Mouse (Mus musculus): ENCODE data around the gene Frmd4a.
"Not testable (repeated sequence)": the region's sequence is repeated elsewhere in the genome, so short reads cannot be mapped to it uniquely, and the experiment has no call there.

Gene Frmd4a

DNA sequence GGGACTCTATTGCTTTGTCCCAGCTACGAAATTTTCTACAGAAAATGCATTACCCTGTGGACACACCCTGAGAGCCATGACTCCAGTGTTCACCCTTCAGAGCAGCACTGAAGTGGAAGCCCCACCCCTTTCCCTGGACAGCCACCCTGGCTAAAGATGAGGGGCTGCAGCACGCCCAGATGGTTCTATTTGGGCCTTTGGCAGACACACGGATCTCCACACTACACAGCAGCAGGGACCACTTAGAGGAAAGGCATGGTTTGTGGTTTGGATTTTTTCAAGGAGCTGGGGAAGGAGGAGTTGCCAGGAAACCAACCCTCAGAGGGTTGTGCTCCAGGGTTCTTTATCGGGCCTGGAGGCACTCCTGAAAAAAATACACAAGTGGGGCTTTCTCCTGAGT is 539.9 kb downstream of the Frmd4a start:
- DNase-seq (ENCODE audit: low spot score): no peak

DNA sequence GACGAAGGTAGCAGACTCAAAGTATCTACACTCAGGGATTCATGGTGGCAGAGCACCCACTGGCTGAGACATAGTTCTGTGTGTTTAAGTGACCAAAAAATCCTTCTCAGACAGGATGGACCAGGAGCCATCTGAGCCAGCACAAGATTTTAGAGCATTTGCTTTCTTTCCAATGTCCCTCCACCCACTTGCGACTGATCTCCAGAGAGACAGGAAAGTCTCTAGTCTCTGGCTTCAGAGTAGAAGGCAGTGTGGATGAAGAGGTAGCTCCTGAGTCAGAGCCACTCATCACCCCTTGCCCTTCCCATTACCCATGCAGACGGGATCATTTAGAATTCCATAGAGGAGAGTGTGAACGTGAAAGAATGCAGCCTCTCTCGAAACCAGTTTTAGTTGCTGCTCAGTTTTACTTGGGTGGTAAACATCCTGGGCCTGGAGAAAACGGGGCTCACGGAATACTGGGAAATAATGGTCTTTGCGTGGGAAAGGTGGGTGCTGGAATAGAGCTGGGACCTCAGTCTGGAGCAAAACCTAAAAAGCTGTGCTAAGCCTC is 541.2 kb downstream of the Frmd4a start:
- no peak for DNase-seq (ENCODE audit: low spot score)

DNA sequence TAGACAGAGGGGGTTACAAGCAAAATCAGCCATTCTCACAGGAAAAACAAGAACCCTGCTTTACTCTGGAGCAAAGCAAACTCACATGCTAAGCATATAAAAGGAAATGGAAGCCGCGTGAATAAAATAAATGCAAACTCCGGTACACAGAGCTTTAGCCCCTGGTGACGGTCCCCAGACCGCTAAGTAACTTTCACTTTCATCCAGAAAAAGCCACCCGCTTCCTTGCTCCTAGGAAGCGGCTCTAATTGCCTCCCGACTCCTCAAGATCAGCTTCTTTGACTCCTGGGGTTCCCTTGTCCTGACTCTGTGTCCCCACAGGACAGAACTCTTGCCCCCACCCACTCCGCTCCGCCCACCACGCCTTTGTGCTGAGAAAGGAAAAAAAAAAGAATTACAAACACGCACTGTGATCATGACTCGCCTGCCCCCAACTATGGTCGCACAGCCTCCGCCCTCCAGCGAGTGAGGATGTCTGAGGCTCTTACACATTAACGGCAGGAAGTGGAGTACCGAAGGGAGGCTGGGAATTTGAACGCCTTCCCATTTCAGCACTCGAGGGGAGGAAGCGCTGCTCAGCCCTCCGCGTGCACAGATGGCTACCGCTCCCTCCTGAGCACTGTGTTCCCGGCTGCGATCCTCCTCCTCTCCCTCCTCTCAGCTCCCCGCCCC is 541.8 kb downstream of the Frmd4a start:
- peak; percentile 87 for DNase-seq (ENCODE audit: low spot score)

DNA sequence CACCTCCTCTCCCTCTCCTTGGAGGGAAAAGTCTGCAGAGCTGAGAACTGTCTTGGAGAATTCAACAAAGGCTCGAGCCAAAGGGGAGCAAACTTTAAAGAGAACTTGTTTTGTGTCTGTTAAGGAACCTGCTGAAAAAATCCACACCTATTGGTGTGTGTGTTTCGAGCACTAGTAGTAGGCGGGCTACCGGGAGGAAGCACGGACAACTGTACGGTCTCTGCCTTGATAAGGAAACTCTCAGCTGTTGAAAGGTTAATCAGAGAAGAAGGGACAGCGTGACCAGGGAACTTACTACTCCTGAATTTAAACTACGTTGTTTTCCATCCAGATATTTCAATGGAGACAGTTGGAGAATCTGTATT is 542.3 kb downstream of the Frmd4a start:
- DNase-seq (ENCODE audit: low spot score): no peak

DNA sequence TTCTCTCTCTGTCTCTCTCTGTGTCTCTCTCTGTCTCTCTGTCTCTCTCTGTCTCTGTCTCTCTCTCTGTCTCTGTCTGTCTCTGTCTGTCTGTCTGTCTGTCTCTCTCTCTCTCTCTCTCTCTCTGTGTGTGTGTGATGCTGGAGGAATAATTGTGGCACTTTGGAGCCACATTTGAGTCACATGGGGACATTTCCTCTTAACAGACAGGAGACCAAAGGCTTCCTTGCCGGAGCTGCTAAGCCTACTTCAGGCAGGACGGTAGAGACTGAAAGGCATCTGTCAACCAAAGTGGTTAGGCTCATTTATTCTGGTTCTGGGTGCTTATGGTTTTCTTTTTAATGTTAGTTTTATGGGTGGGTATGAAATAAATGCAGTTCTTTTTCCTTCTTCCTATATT is 543.0 kb downstream of the Frmd4a start:
- not testable (repeated sequence) for DNase-seq (ENCODE audit: low spot score)

DNA sequence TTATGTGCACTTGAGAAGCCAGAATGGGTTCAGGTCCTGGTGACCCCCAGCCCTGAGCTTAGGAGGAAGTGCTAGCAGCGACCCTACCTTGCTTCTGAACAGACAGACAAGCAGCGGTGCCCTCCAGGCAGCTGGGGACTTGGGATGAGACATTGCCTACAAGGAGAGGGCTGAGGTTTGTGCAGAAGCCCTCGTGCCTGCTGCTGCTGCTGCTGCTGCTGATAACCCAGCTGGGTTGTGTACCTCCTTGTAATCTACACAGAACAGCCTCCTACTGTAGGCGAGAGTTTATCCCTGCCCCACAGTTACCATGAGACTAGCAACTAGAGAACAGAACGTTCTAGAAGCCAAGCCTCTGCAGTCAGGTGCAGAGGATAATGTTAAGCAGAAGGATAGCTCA is 543.7 kb downstream of the Frmd4a start:
- DNase-seq (ENCODE audit: low spot score): peak; percentile 53

DNA sequence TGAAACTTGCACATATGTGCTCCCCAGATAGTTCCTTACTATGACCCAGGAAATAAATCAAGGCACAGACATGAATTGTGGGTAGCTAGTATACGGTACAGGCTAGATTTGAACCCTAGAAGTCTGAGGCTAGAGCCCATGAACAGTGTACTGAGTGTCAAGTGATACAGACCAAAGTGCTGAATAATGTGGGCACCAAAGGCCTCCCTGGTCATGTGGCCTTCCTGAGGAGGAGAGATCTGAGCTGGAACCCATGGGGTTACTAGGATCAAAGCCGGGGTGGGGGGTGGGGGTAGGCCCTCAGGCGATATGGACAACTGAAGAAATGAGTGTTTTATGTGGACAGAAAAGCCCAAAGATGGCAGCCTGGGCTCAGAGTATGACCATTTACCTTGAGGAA is 544.9 kb downstream of the Frmd4a start:
- no peak for DNase-seq (ENCODE audit: low spot score)

DNA sequence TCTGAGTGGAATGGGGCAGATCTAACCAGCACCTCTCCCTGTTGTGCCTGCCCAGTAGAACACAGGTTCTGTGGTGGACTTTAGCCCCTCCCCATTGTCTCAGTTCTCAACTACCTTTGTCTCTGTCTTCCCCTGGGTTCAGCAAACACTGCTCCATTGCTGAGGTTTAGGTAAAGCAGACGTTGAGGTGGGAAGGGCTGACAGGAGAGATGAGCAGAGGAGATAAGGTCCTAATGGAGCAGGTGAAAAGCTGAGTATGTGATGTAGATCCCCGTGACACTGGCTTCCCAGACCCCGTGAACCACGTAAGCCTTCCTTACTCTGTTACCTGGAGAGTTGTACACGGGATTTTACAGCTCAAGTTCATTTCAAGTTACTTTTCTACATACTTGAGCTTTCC is 545.3 kb downstream of the Frmd4a start:
- DNase-seq (ENCODE audit: low spot score): peak; percentile 71

DNA sequence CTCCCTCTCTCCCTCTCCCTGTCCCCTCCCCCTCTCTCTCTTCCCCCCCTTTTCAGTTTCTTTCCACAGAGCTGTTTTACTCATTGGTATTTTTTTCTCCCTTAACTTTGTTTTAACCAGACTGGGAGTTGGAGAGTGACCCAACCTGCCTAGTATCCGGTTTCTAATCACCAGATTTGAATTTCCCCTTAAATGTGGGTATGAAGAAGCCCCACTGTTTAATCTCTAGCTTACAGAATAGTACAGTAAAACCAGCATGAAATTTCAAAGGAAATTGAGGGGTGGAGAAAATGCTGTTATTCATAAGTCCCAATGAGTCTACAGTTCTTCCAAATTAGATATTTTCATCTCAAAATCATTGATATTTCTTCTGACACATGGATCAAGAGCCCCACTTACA is 545.8 kb downstream of the Frmd4a start:
- no peak for DNase-seq (ENCODE audit: low spot score)

DNA sequence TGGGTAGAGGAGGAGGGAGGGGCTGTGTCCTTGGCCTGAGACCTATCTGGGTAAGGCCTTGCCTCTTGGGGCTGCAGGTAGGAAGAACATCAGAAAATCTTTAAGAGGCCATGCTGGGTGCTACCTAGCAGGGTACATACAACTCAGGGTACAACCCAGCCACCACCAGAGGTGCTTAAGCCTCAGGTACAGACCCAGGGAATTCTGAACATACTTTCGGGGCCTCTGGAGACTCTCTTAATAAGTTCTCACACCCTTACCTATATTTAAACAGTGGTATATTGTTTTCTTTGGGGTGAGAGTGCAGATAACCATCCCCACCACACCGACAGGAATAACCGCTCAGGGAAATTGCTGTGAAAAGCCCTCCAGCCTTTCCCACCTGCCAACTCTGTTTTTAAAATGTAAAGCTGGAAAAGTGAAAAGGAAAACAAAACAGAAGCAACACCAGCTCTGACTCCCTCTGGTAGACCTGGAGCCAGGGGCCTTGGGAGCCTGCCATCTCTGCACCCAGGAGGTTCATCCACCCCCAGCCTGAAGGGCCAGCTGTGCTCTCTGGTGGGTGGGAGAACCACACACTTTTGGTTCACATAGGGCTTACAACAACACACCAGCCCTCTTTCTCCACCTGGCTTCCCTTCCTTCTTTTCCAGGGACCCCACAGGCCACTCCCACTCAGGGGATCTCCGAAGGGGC is 548.9 kb downstream of the Frmd4a start:
- no peak for DNase-seq (ENCODE audit: low spot score)

DNA sequence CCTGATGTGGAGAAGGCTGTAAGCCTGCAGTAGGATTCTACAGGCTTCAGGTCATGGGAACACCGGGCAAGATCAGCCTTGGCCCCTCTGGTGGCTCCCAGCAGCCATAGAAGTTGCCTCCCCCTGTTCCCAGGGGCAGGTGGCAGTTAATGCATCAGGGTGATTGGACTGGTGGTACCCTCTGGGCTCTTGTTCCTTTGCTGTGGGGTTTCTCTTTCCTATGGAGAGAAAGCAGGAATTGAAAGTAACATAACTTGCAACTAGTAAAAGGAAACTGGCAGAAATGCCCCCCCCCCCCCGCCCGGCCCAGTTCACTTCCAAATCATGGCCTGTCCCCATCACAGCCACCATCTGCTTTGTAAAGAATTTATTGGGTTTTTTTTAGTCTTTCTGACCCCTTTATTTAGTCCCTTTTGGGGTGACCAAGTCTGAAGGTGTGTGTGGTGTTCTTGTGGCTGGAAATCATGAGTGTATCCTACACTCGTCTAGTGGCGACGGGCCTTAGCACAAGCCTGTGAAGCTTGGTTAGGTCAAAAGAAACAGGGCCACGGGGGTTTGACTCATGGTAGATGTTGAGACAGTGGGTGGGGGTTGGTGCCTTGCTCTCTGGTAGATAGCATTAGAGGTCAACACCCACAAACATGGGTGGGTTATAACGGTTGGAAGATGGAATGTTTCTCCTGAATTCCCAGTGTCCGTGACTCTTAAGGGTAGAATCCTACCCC is 549.6 kb downstream of the Frmd4a start:
- no peak for DNase-seq (ENCODE audit: low spot score)

DNA sequence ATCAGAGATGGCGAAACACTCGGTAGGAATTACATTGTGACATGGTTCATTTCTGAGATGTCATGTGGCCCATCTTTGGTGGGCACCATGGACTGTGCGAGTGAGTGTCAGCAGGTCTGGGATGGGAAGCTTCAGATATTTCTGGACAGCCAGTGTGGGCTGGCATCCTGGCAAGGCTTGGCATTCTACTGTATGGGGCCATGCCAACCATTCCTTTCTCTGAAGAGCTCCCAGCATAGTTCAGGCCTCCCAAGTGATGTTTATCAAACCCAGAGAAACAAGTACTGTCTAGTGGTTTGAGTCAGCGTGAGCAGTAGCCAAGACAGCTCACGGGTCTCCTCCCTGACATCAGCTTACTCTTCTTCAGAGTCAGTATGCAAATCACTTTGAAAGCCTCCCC is 551.5 kb downstream of the Frmd4a start:
- DNase-seq (ENCODE audit: low spot score): no peak

DNA sequence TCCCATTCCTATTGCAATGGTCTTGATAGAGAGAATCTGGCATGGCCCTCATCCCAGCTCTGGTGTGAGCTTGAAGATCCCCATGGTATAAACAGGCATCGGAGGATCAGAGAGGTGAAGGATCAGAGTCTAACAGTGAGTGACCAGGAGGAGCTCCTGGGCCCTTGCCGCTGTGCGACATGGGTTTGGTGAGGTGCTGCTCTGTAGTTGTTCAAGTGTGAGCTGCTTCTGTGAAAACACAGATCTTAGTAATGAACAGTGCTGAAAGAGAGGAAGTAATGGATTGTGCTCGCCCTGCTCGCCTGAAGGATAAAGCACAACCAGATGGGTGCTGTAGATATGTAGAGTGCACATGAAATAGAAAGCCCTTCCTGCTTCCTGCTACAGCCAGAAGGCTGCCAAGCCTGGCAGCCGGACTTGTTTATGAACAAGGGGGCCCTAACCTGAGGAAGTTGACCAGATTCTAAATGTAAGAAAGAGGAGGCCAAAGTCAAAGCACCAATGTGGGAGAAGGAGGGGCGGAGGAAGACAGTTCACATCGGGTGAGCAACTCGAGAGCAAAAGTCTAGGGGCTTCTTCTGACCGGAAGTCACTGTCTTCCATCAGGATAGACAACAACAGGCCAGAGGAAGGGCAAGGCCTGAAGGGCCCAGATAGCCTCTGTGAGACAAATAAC is 552.8 kb downstream of the Frmd4a start:
- no peak for DNase-seq (ENCODE audit: low spot score)

DNA sequence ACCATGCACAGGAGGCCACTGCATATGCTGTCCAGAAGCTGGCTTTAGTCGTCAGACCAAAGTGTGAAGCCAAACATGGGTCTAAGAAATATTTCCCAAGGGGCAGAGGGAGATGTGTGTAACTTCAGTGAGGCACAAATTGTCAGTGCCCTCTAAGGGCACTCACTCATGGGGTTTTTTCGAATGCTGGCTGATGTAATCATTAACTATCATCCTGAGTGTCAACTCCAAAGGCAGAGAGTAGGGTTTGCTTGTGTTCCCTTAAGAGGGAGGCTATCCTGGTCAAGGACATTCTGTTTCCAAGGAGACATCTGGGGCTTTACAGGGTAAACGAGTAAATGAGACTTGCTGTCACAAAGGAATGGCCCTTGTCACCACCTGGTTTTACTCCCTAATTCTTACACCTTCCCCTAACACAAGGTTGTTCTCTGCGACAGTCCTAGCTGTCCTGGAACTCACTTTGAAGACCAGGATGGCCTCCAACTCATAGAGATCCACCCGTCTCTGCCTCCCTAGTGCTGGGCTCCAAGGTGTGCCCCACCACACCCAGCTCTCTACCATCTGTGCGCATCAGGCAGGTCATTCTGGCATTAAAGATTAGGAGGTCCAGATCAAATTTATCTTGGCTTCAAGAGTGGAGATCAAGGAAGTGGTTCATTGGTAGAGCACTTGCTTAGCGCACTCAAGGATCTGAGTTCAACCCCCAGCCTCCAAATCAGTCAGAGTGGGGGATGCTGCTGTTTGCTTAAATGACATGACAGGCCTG is 555.2 kb downstream of the Frmd4a start:
- DNase-seq (ENCODE audit: low spot score): no peak

DNA sequence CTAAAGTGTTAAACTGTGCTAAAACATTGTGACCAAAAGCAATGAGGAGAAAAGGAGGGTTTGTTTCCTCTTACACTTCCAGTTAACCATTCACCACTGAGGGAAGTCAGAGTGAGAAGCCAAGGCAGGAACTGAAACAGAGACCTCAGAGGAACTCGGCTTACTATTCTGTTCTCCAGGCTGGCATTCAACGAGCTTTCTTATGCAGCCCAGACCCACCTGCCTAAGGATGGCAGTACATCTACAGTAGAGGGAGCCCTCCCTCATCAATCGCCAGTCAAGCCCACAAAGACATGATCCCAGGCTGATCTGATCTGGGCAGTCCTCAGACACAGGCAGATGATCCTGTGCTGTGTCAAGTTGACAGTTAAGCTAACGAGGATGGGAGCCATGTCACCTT is 555.9 kb downstream of the Frmd4a start:
- DNase-seq (ENCODE audit: low spot score): no peak

DNA sequence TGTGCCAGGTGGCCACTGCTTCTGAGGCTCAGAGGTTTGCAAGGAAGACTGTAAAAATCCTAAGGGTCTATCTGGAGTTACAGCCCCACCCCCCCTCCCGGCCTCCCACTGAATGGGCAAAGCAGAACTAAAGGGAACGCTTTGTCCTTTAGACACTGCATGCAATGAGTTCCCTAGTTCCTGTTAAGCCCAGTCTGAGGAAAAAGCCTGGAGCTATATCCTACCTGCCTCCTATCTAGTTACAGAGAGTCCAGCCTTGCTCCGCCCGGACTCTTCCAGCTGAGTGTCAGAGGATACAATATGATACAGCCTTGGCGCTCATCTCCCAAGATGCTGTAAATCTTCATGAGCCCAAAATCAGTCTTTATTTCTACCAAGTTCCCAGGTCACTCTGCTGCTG is 556.7 kb downstream of the Frmd4a start:
- DNase-seq (ENCODE audit: low spot score): no peak

DNA sequence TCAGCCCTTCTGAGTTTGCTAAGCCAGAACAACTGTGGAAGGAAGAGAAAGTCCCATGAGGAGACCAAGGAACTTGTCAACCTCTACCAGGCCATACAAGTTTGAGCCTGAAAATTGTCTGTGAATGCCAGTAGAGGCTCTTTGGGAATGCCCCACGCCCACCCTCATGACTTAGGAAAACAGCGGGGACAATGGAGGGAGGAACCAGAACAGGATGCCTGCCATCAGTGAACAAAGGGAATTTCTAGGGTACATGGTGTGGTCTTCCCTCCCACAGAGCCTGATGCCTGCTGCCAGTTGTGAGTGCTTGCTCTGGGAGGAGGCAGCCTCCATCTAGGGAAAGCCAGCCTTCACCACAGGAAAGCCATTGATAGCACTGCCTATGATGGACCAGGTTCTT is 557.6 kb downstream of the Frmd4a start:
- no peak for DNase-seq (ENCODE audit: low spot score)

DNA sequence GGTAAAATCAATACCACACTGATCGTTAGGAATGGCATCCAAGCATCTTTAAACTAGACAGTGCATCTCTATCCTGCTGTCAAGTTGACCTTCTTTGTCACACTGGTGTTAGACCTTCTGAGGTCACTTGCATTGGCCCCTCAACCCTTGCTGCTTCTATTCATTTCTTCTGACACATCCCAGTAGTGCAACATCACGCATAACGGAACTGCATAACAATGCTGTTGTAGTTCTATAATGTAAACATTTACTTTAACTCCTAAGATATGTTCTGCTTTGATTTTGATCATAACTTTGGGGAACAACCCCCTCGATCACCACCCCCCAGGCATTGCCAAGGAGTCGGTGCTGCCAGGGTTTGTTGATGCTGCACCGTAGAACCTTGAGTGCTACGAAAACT is 558.5 kb downstream of the Frmd4a start:
- no peak for DNase-seq (ENCODE audit: low spot score)

DNA sequence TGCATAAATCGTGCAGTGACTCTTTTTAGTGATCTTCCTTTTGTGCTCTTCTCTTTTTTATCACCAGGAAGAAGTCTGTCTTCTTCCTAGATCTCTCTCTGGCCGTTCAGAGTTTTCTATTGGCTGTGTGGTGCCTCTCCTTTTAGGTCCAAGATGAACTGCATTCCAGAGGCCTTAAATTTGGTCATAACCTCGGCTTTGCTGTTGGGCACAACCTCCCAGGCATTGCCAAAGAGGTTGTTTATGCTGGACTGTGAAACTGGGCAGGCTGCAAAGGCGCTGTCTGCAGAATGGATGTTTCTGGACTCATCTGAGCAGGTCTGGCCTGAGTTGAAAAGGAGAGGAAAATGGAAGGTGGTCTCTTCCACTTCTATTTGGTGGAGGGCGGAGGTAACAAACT is 560.8 kb downstream of the Frmd4a start:
- no peak for DNase-seq (ENCODE audit: low spot score)

DNA sequence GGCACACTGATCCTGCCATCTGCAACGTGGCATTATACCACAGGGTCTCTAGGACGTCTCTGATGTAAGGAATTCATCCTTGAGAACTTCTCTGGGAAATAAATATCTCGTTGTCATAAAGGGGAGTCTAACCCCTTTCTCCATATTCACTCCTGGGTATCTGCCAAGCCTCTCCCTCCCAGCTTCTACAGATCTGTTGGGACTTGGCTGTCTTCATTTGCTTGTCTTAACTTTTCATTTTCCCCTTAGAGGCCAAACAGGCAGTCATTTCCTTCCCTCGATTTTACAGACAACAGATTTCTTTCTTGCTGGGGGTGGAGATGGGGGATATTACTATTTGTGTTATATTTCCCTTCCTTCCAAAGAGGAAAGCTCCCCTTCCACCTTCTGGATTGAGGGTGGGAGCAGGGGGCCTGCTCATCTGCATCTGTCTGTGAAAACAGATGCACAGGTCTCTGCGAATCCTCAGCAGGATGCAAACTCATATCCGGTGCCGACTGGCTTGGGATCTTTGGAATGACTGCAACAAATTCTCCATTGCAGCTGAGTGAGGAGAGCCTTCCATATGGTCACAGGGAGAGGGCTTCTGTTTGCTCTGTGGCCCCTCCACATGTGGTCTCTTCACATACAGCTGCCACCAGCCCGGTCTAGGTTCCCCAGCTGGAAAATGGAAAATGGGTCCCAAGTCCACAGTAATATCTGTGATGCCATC is 562.0 kb downstream of the Frmd4a start:
- DNase-seq (ENCODE audit: low spot score): no peak

DNA sequence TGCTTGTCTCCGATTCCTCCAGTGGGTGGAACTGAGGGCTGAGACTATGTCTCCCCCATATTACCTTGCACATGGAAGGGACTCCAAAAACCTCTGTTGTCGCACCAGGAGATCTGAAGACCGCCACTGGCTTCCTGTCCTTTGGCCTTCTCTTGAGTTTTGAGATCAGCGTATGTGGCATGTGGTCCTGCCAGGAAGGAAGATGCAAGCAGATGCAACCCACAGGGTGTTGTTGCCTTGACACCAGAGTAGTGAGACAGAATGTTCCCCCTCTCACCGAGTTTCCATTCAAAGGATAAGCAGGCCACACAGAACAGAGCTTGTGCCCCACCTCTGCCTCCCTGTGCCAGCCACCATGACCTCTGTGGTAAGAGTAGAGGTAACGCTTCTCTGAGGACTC is 563.1 kb downstream of the Frmd4a start:
- DNase-seq (ENCODE audit: low spot score): no peak

Measured in yolk sac, embryonic 10.5 days (tissue).